In genomic region chr11:44832940-44833254, GRCm38 (mm10) we compare ENCODE assay signal across 9 mouse cellular contexts.
DNase-seq lines count a peak whose midpoint lies in the region; ATAC-seq and TF ChIP-seq lines count a peak whose summit lies in the region.
"Had no signal": no experiment of that assay in that cellular context is flagged by ENCODE, and none has a peak within 500 bp of the region (broad histone marks: within the 10 kb centered on the region; RNA-seq: fewer than 3 reads in every experiment).

No protein-coding gene starts in this region.

- H3K4me2 ChIP-seq in kidney, embryonic 16.5 days (replicated peaks; ENCODE audit: low read depth, low read length): peak overlapping the region; percentile 25; the same call in 1 of the 2 replicates
- no peak overlapping the region; the same call in 1 of the 2 replicates for H3K4me2 ChIP-seq in kidney, embryonic 14.5 days (replicated peaks; ENCODE audit: low read depth, low read length)
- peak overlapping the region; percentile 41 for H3K4me2 ChIP-seq in forebrain, embryonic 14.5 days (ENCODE audit: low read length)
- H3K4me2 ChIP-seq in limb, embryonic 14.5 days (replicated peaks; ENCODE audit: low read depth, low read length, severe bottlenecking): peak overlapping the region; percentile 26

- no peak overlapping the region for H3K27ac ChIP-seq in kidney, embryonic 16.5 days (ENCODE audit: low read length)
- H3K27ac ChIP-seq in kidney, embryonic 14.5 days (ENCODE audit: low read depth, low read length): no peak overlapping the region
- no peak overlapping the region for H3K27ac ChIP-seq in forebrain, embryonic 14.5 days (ENCODE audit: low read depth, low read length)
- H3K27ac ChIP-seq in limb, embryonic 14.5 days (replicated peaks; ENCODE audit: low read depth, low read length): no peak overlapping the region

- no peak for TF ChIP-seq POLR2A in limb, embryonic 14.5 days (IDR thresholded peaks at IDR 0.05; ENCODE audit: borderline replicate concordance, extremely low read depth, insufficient read depth, insufficient read length)

- 12% methylated on average over 4 of the region's 4 CpGs for WGBS in kidney, embryonic 16.5 days
- WGBS in kidney, embryonic 14.5 days: 4% methylated on average over 4 of the region's 4 CpGs
- WGBS in forebrain, embryonic 14.5 days: 0% methylated on average over 4 of the region's 4 CpGs
- WGBS in limb, embryonic 14.5 days: 5% methylated on average over 4 of the region's 4 CpGs

- peaks cover 10% of the 10 kb centered on the region; the same call in 1 of the 2 replicates for H3K4me1 ChIP-seq in kidney, embryonic 16.5 days (ENCODE audit: insufficient read depth, low read length)
- H3K4me1 ChIP-seq in kidney, embryonic 14.5 days (ENCODE audit: control insufficient read depth, insufficient read depth, low read length): 0 out of 2 replicates have a peak, but pooled peaks cover 6% of the 10 kb centered on the region
- peaks cover 14% of the 10 kb centered on the region for H3K4me1 ChIP-seq in forebrain, embryonic 14.5 days (ENCODE audit: control insufficient read depth, insufficient read depth, low read length)
- peaks cover 21% of the 10 kb centered on the region for H3K4me1 ChIP-seq in limb, embryonic 14.5 days (ENCODE audit: control insufficient read depth, insufficient read depth, low read length)

- no peak overlapping the region for H3K9ac ChIP-seq in kidney, embryonic 16.5 days (replicated peaks; ENCODE audit: low read length)
- no peak overlapping the region for H3K9ac ChIP-seq in kidney, embryonic 14.5 days (ENCODE audit: low read depth, low read length)
- H3K9ac ChIP-seq in forebrain, embryonic 14.5 days (ENCODE audit: low read length): peak overlapping the region; percentile 13; the same call in 1 of the 2 replicates
- H3K9ac ChIP-seq in limb, embryonic 14.5 days (ENCODE audit: low read depth, low read length, severe bottlenecking): 0 out of 2 replicates have a peak overlapping the region, but pooled peaks have one; percentile 12

- H3K36me3 ChIP-seq in kidney, embryonic 16.5 days (ENCODE audit: insufficient read depth, low read length): no peaks in the 10 kb centered on the region
- no peaks in the 10 kb centered on the region for H3K36me3 ChIP-seq in kidney, embryonic 14.5 days (ENCODE audit: control insufficient read depth, insufficient read depth, low read length)
- H3K36me3 ChIP-seq in forebrain, embryonic 14.5 days (ENCODE audit: control insufficient read depth, insufficient read depth, low read length): no peaks in the 10 kb centered on the region
- no peaks in the 10 kb centered on the region for H3K36me3 ChIP-seq in limb, embryonic 14.5 days (ENCODE audit: control insufficient read depth, insufficient read depth, low read length)

- ATAC-seq in kidney, embryonic 16.5 days (ENCODE audit: low FRiP score, low TSS enrichment): no peak
- no peak for ATAC-seq in kidney, embryonic 14.5 days (ENCODE audit: low FRiP score, low TSS enrichment)
- ATAC-seq in forebrain, embryonic 14.5 days: peak; percentile 76
- no peak for ATAC-seq in limb, embryonic 14.5 days (ENCODE audit: low FRiP score, low read depth)
- ATAC-seq in cerebellum, adult (ENCODE audit: insufficient number of reproducible peaks, low FRiP score, low TSS enrichment): no peak
- no peak for ATAC-seq in erythroid progenitor cell, adult 5-6 weeks (replicated peaks; ENCODE audit: low FRiP score, poor library complexity, severe bottlenecking)

- DNase-seq in forebrain, embryonic 14.5 days (ENCODE audit: low spot score): peak; percentile 64
- DNase-seq in limb, embryonic 14.5 days (ENCODE audit: low spot score): no peak
- peak; percentile 39 for DNase-seq in retina, embryonic 14.5 days (ENCODE audit: low spot score)
- DNase-seq in gastrocnemius, adult 18-20 months (ENCODE audit: low spot score): no peak
- DNase-seq: kidney, adult 2 months had no signal

- H3K9me3 ChIP-seq in kidney, embryonic 16.5 days (ENCODE audit: low read length): no peaks in the 10 kb centered on the region
- no peaks in the 10 kb centered on the region for H3K9me3 ChIP-seq in kidney, embryonic 14.5 days (ENCODE audit: control insufficient read depth, low read length)
- H3K9me3 ChIP-seq in forebrain, embryonic 14.5 days (replicated peaks; ENCODE audit: control insufficient read depth, low read length): no peaks in the 10 kb centered on the region
- H3K9me3 ChIP-seq in limb, embryonic 14.5 days (ENCODE audit: control insufficient read depth, low read length): no peaks in the 10 kb centered on the region

- H3K27me3 ChIP-seq in kidney, embryonic 16.5 days (ENCODE audit: insufficient read depth, low read length): peaks cover 8% of the 10 kb centered on the region
- no peaks in the 10 kb centered on the region for H3K27me3 ChIP-seq in kidney, embryonic 14.5 days (ENCODE audit: control insufficient read depth, insufficient read depth, low read length)
- H3K27me3 ChIP-seq in forebrain, embryonic 14.5 days (replicated peaks; ENCODE audit: control insufficient read depth, insufficient read depth, low read length): peaks cover 20% of the 10 kb centered on the region
- H3K27me3 ChIP-seq in limb, embryonic 14.5 days (ENCODE audit: control insufficient read depth, insufficient read depth, low read length): no peaks in the 10 kb centered on the region

- 0 out of 2 replicates have a peak overlapping the region, but pooled peaks have one; percentile 0 for H3K4me3 ChIP-seq in kidney, embryonic 16.5 days (ENCODE audit: low read length)
- no peak overlapping the region for H3K4me3 ChIP-seq in kidney, embryonic 14.5 days (ENCODE audit: low read length)
- H3K4me3 ChIP-seq in forebrain, embryonic 14.5 days (ENCODE audit: low read depth, low read length): 0 out of 2 replicates have a peak overlapping the region, but pooled peaks have one; percentile 2
- no peak overlapping the region for H3K4me3 ChIP-seq in limb, embryonic 14.5 days (replicated peaks; ENCODE audit: low read length)

Comparison
In these comparisons a context has a peak if more than half of its experiments do, and no peak if none do; other contexts are left out.
1. H3K4me3 ChIP-seq: peak in kidney, embryonic 16.5 days (single experiment) and forebrain, embryonic 14.5 days (single experiment); none in kidney, embryonic 14.5 days (single experiment) and limb, embryonic 14.5 days (single experiment).
2. H3K9ac ChIP-seq: peak in forebrain, embryonic 14.5 days (single experiment) and limb, embryonic 14.5 days (single experiment); none in kidney, embryonic 16.5 days (single experiment) and kidney, embryonic 14.5 days (single experiment).
3. DNase-seq: peak in forebrain, embryonic 14.5 days (single experiment) and retina, embryonic 14.5 days (single experiment); none in limb, embryonic 14.5 days (single experiment) and gastrocnemius, adult 18-20 months (single experiment).